Mouse (Mus musculus): ENCODE results near the gene Marcks. TPM values are rescaled to one million over a fixed set of nuclear protein-coding genes. Genes with fewer than 3 reads are reported as not detected.

Marcks gene
- 48.6 and 51.1 TPM in 2 replicates for polyA plus RNA-seq (2015; fragmentation: Nextera tagmentation; extraction: Ambion mirVana)

- H3K4me1 ChIP-seq = peaks cover 13% of the 10 kb centered on the region
- peak within 1 kb of the TSS; percentile 94 for H3K4me2 ChIP-seq
- WGBS = under 1% methylated on average over 39 of the region's 39 CpGs
These were observed at the start of gene Marcks for GRCm38 (mm10) chr10:37138778-37139442. Marcks (minus strand) TSS chr10:37138920.

GRCm38 (mm10) chr10:37177071-37177470 is 38.4 kb upstream of the Marcks start:
- Histone ChIP-seq H3K36me3 (no peaks in the 10 kb centered on the region), H3K4me1 (no peaks in the 10 kb centered on the region), H3K27me3 (replicated peaks) (no peaks in the 10 kb centered on the region), H3K27ac (replicated peaks) (no peak overlapping the region), H3K4me2 (no peak overlapping the region), H3K9ac (no peak overlapping the region), H3K4me3 (no peak overlapping the region), H3K9me3 (peaks cover 11% of the 10 kb centered on the region; the same call in 1 of the 2 replicates)
- 84% methylated on average over 3 of the region's 3 CpGs for WGBS
- no peak for ATAC-seq (ENCODE audit: extremely low read depth, insufficient number of reproducible peaks, low FRiP score, low TSS enrichment)

More at GRCm38 (mm10) chr10:37138778-37139442, at the start of gene Marcks:
- Histone ChIP-seq H3K9me3 (no peaks in the 10 kb centered on the region), H3K9ac (peak within 1 kb of the TSS; percentile 99), H3K27me3 (replicated peaks) (no peaks in the 10 kb centered on the region), H3K4me3 (peak within 1 kb of the TSS; percentile 94), H3K36me3 (peaks cover 21% of the 10 kb centered on the region), H3K27ac (replicated peaks) (peak within 1 kb of the TSS; percentile 98)
- ATAC-seq (ENCODE audit: extremely low read depth, insufficient number of reproducible peaks, low FRiP score, low TSS enrichment) = peak; percentile 66; the same call in 1 of the 2 replicates

GRCm38 (mm10) chr10:37172416-37172950 is 33.8 kb upstream of the Marcks start:
- H3K36me3 ChIP-seq = no peaks in the 10 kb centered on the region
- no peak overlapping the region for H3K9ac ChIP-seq
- WGBS = 75% methylated on average over 8 of the region's 8 CpGs
- no peak overlapping the region for H3K27ac ChIP-seq (replicated peaks)
- peaks cover 3% of the 10 kb centered on the region; the same call in 1 of the 2 replicates for H3K9me3 ChIP-seq
- no peaks in the 10 kb centered on the region for H3K27me3 ChIP-seq (replicated peaks)
- ATAC-seq (ENCODE audit: extremely low read depth, insufficient number of reproducible peaks, low FRiP score, low TSS enrichment) = no peak
- no peak overlapping the region for H3K4me2 ChIP-seq
- H3K4me3 ChIP-seq = no peak overlapping the region
- 0 out of 2 replicates have a peak, but pooled peaks cover 3% of the 10 kb centered on the region for H3K4me1 ChIP-seq

GRCm38 (mm10) chr10:37171711-37172415 is 33.1 kb upstream of the Marcks start:
- 0 out of 2 replicates have a peak, but pooled peaks cover 3% of the 10 kb centered on the region for H3K4me1 ChIP-seq
- no peak overlapping the region for H3K27ac ChIP-seq (replicated peaks)
- H3K27me3 ChIP-seq (replicated peaks) = no peaks in the 10 kb centered on the region
- H3K36me3 ChIP-seq = no peaks in the 10 kb centered on the region
- no peak for ATAC-seq (ENCODE audit: extremely low read depth, insufficient number of reproducible peaks, low FRiP score, low TSS enrichment)
- peaks cover 3% of the 10 kb centered on the region; the same call in 1 of the 2 replicates for H3K9me3 ChIP-seq
- no peak overlapping the region for H3K4me2 ChIP-seq
- no peak overlapping the region for H3K9ac ChIP-seq
- no peak overlapping the region for H3K4me3 ChIP-seq
- 82% methylated on average over 3 of the region's 3 CpGs for WGBS

GRCm38 (mm10) chr10:37170878-37171277 is 32.2 kb upstream of the Marcks start:
- Histone ChIP-seq H3K4me1 (0 out of 2 replicates have a peak, but pooled peaks cover 3% of the 10 kb centered on the region), H3K9ac (no peak overlapping the region), H3K36me3 (no peaks in the 10 kb centered on the region), H3K4me2 (no peak overlapping the region), H3K27ac (replicated peaks) (no peak overlapping the region), H3K4me3 (no peak overlapping the region), H3K27me3 (replicated peaks) (no peaks in the 10 kb centered on the region), H3K9me3 (peaks cover 3% of the 10 kb centered on the region; the same call in 1 of the 2 replicates)
- ATAC-seq (ENCODE audit: extremely low read depth, insufficient number of reproducible peaks, low FRiP score, low TSS enrichment) = no peak
- 65% methylated on average over 4 of the region's 4 CpGs for whole genome bisulfite sequencing

GRCm38 (mm10) chr10:37170466-37170865 is 31.7 kb upstream of the Marcks start:
- no peak overlapping the region for H3K4me3 ChIP-seq
- H3K36me3 ChIP-seq = no peaks in the 10 kb centered on the region
- H3K4me2 ChIP-seq = no peak overlapping the region
- H3K4me1 ChIP-seq = 0 out of 2 replicates have a peak, but pooled peaks cover 3% of the 10 kb centered on the region
- H3K27me3 ChIP-seq (replicated peaks) = no peaks in the 10 kb centered on the region
- H3K9me3 ChIP-seq = peaks cover 3% of the 10 kb centered on the region; the same call in 1 of the 2 replicates
- H3K27ac ChIP-seq (replicated peaks) = no peak overlapping the region
- WGBS = 64% methylated on average over 4 of the region's 4 CpGs
- no peak for ATAC-seq (ENCODE audit: extremely low read depth, insufficient number of reproducible peaks, low FRiP score, low TSS enrichment)
- H3K9ac ChIP-seq = no peak overlapping the region

GRCm38 (mm10) chr10:37167527-37167926 is 28.8 kb upstream of the Marcks start:
- Histone ChIP-seq H3K36me3 (no peaks in the 10 kb centered on the region), H3K4me3 (no peak overlapping the region), H3K9me3 (no peaks in the 10 kb centered on the region), H3K4me2 (no peak overlapping the region), H3K9ac (no peak overlapping the region), H3K27ac (replicated peaks) (no peak overlapping the region), H3K27me3 (replicated peaks) (no peaks in the 10 kb centered on the region), H3K4me1 (0 out of 2 replicates have a peak, but pooled peaks cover 3% of the 10 kb centered on the region)
- WGBS = 69% methylated on average over 2 of the region's 2 CpGs
- ATAC-seq (ENCODE audit: extremely low read depth, insufficient number of reproducible peaks, low FRiP score, low TSS enrichment) = no peak

- Histone ChIP-seq H3K27ac (replicated peaks) (no peak overlapping the region), H3K4me1 (no peaks in the 10 kb centered on the region), H3K4me3 (no peak overlapping the region), H3K4me2 (no peak overlapping the region), H3K9ac (no peak overlapping the region), H3K27me3 (replicated peaks) (no peaks in the 10 kb centered on the region), H3K36me3 (no peaks in the 10 kb centered on the region), H3K9me3 (peaks cover 5% of the 10 kb centered on the region; the same call in 1 of the 2 replicates)
- WGBS = 63% methylated on average over 3 of the region's 3 CpGs
- no peak for ATAC-seq (ENCODE audit: extremely low read depth, insufficient number of reproducible peaks, low FRiP score, low TSS enrichment)
These were observed 21.0 kb upstream of the Marcks start for GRCm38 (mm10) chr10:37159731-37160130.

- ATAC-seq (ENCODE audit: extremely low read depth, insufficient number of reproducible peaks, low FRiP score, low TSS enrichment) = no peak
- no peak overlapping the region for H3K27ac ChIP-seq (replicated peaks)
- 80% methylated on average over 5 of the region's 5 CpGs for WGBS
- H3K4me1 ChIP-seq = no peaks in the 10 kb centered on the region
- H3K4me2 ChIP-seq = no peak overlapping the region
- H3K9me3 ChIP-seq = peaks cover 5% of the 10 kb centered on the region; the same call in 1 of the 2 replicates
- no peak overlapping the region for H3K9ac ChIP-seq
- H3K27me3 ChIP-seq (replicated peaks) = no peaks in the 10 kb centered on the region
- H3K4me3 ChIP-seq = no peak overlapping the region
- H3K36me3 ChIP-seq = no peaks in the 10 kb centered on the region
These were observed 18.4 kb upstream of the Marcks start for GRCm38 (mm10) chr10:37157156-37157555.

- no peaks in the 10 kb centered on the region for H3K36me3 ChIP-seq
- no peak overlapping the region for H3K9ac ChIP-seq
- H3K27ac ChIP-seq (replicated peaks) = no peak overlapping the region
- no peak for ATAC-seq (ENCODE audit: extremely low read depth, insufficient number of reproducible peaks, low FRiP score, low TSS enrichment)
- 43% methylated on average over 1 of the region's 2 CpGs for WGBS
- peaks cover 5% of the 10 kb centered on the region; the same call in 1 of the 2 replicates for H3K9me3 ChIP-seq
- no peaks in the 10 kb centered on the region for H3K27me3 ChIP-seq (replicated peaks)
- no peak overlapping the region for H3K4me3 ChIP-seq
- H3K4me1 ChIP-seq = no peaks in the 10 kb centered on the region
- H3K4me2 ChIP-seq = no peak overlapping the region
These were observed 16.4 kb upstream of the Marcks start for GRCm38 (mm10) chr10:37155131-37155530.

- WGBS = 78% methylated on average over 7 of the region's 7 CpGs
- Histone ChIP-seq H3K9ac (no peak overlapping the region), H3K27me3 (replicated peaks) (no peaks in the 10 kb centered on the region), H3K27ac (replicated peaks) (no peak overlapping the region), H3K4me3 (no peak overlapping the region), H3K4me1 (no peaks in the 10 kb centered on the region), H3K36me3 (no peaks in the 10 kb centered on the region), H3K4me2 (no peak overlapping the region), H3K9me3 (peaks cover 2% of the 10 kb centered on the region; the same call in 1 of the 2 replicates)
- no peak for ATAC-seq (ENCODE audit: extremely low read depth, insufficient number of reproducible peaks, low FRiP score, low TSS enrichment)
These were observed 13.0 kb upstream of the Marcks start for GRCm38 (mm10) chr10:37151539-37152271.
